Mouse (Mus musculus) ovary, adult 18-20 months (tissue): ENCODE measurements around the gene Capn12.
"Not testable (repeated sequence)": the region's sequence is repeated elsewhere in the genome, so short reads cannot be mapped to it uniquely, and the experiment has no call there.

Experiments used
- DNase-seq: peaks from one replicate; pipeline ENCODE4 v3.0.0; 2022; ENCODE audit warnings: low spot score, mixed read lengths

Capn12 gene

GRCm38 (mm10) chr7:28877856-28878255 is 3.4 kb upstream of the Capn12 start:
- no peak for DNase-seq

DNA sequence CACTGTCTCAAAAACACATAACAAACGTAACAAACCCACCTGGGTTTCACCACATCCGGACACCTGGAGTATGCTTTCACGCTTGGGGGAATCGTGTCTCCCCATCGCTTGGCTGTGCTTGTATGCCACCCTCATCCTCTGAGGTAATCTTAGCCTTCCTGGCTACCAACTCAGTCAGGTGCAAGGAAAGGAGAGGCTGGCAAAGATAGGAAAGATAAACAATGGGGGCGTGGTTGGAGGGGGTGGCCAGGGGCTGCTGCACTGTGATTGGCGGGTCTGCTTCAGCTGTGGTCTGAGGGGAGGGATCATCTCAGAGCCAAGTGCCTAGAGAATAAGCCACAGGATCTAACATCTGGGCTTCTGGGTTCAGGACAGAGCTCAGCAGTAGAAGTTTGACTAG is 1.6 kb upstream of the Capn12 start:
- no peak for DNase-seq

DNA sequence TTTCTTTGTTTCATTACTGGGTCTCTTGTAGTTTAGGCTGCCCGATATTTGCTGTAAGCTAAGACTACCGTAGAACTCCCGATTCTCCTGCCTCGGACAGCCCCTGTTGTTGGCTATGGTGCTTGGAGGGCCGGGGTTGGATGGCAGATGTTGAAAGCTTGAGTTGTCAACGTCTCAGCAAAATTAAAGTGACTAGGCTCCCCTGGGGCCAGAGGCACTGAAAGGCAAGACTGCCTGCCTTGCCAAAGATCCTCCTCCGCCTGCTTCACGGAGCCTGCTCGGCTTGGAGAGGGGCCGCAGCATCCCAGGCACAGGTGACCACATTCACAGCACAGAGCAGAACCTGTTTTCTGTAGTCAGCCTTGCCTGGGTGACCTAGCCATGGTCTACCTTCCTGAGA is 668 bp upstream of the Capn12 start:
- DNase-seq = no peak

DNA sequence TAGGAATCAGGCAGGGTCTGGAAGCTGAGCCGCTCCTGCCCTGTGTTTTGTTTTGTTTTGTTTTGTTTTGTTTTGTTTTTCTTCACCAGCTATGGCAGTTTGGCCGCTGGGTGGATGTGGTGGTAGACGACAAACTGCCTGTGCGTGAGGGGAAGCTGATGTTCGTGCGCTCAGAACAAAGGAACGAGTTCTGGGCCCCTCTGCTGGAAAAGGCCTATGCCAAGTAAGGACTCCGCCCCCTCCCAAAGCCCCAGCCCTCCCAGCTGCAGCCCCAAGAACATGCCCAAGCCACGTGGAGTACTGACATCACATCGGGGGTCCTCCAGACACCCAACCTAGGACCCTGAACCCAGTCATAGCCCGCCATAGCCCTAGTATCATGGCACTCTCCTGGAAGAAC is 1.8 kb downstream of the Capn12 start:
- no peak for DNase-seq

GRCm38 (mm10) chr7:28883704-28884103 is 2.5 kb downstream of the Capn12 start:
- not testable (repeated sequence) for DNase-seq

DNA sequence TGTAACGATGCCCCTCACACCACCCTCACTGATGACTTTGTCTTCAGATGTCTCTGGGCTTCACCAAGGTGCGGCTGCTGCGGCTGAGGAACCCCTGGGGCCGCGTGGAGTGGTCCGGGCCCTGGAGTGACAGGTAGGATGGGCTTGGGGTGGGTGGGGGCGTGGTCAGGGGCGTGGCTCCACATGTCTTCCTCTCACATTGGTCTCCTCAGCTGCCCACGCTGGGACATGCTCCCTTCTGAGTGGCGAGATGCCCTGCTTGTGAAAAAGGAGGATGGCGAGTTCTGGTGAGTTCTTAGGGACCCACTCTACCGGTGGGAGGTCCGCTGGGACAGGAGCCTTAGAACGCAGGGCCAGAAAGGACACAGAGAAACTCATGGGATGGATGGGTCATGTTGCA is 5.3 kb downstream of the Capn12 start:
- DNase-seq = no peak

GRCm38 (mm10) chr7:28888701-28889161 is 7.5 kb downstream of the Capn12 start:
- no peak for DNase-seq

- no peak for DNase-seq
Observed at GRCm38 (mm10) chr7:28892601-28893000, 11.4 kb downstream of the Capn12 start.

DNA sequence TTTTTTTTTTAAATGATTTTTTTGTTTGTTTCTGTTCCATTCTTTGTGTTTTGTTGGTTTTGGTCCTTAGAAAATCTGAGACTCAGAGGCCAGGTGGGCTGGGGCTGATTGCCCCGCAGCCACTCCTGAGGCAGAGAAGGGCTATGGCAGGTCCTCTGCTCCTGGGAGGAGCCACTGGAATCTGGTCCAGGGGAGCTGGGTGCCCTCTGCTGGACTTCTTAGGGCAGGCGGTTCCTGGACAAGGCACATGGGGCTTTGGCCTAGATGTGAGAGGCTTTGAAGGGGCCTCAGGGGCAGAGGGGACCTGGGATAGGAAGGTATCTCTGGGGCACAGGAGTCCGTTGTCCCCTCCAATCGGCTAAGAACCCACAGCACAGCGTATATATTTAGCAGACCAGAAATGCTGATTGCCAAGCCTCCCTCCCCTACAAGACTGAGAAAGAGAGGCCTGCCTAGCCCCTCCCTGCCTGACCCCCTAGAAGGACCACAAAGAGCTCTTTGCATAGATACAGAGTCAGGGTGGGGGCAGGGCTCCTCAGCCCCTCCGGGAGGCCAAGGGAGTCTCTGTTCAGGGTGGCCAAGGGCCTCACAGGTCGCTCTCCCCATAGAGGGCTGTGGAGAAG is 12.5 kb downstream of the Capn12 start:
- peak; percentile 35 for DNase-seq

GRCm38 (mm10) chr7:28894942-28895341 is 13.7 kb downstream of the Capn12 start:
- peak; percentile 64 for DNase-seq

GRCm38 (mm10) chr7:28897661-28898060 is 16.4 kb downstream of the Capn12 start:
- no peak for DNase-seq

GRCm38 (mm10) chr7:28899972-28900371 is 18.8 kb downstream of the Capn12 start:
- no peak for DNase-seq

DNA sequence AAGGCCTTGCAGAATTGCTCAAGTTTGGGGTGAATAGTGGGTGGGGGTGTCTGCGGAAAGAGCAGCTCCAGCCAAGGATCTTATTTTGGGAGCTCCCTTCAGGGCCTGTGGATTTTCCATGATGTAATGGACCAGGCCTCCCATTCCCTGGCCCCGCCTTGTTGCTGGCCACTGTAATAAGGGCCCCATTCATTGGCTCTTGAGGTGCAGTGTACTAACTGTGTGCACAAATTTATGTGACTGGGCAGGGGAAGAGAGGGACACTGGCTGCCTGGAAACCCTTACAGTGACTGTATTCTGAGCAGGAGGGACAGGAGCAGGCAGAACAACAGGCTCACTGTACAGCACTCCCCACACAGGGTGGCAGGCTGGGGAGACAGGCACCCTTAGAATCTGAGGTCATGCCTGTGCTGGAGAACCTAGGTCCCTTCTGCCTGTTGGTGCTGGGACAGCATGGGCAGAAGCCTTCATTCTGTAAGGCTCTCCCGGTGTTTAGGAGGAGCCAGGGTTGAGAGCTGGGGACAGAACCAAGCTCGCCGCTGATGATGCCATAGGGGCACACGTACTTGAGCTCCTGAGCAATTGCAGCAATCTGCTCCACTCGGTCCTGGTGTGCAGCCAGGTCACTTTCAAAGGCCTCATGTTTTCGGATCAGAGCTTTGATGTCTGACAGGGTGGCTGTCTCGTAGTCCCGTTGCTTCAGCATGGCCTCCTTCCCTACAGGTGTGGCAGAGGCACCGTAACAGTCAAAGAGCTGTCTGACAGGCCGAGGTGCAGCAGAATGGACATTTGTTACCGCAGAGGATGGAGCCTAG is 20.3 kb downstream of the Capn12 start:
- no peak for DNase-seq

- no peak for DNase-seq
Observed at GRCm38 (mm10) chr7:28902180-28902579, 21.0 kb downstream of the Capn12 start.

DNA sequence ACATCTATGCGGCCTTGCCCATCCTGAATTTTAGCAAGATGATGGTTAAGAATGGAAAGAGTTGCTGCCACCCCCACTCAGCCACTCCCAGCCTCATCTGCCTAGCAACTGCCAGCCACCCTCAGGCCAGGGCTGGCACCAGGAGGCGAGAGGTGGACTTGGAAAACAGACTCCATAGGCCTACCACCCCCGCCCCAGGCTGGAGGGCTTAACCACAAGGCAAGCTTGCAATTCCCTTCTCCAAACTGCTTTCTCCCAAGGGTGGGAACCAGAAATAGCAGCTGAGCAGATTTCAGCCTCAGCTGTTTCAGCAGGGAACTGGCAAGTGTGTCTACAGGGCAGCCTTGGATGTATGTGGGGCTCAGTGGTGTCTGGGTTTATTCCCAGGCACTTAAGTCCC is 21.6 kb downstream of the Capn12 start:
- DNase-seq = no peak

DNA sequence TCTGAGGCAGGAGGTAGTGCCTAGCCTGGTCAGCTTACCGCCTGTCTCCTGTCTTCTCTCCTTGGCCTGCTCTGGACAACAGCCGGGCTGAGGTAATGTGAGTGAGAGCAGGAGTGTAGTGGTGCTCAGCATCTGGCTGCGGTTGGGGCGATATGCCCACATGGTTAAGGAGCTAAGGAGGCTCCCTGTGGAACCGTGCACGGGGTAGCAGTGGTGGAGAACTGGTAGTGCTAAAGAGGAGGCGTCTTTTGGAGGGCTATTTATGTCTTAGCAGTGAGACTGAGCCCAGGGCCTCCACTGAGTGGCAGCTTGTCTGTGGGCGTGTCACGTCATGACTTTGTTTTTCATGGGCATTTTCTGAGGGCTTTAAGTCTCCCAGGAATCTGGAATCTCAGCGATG is 22.6 kb downstream of the Capn12 start:
- no peak for DNase-seq

DNA sequence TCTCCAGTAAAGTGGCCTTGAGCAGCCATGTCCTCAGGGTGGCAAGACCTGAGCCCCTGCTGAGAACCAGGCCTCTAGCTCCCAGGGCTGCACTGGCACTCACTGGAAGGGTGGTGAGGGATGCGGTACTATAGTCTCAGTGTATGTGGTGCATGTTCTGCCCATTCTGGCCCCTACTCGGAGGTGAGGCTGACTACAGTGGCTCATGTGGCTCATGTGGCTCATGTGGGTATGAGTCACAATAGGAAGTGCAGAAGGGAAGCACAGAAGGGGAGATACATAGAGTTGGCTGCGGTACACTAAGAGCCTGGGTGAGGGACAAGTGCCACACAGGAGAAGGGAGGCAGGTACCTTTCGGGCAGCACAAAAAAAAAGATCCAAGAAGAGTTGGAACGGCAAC is 26.0 kb downstream of the Capn12 start:
- no peak for DNase-seq

- DNase-seq = no peak
Observed at GRCm38 (mm10) chr7:28911632-28912031, 30.4 kb downstream of the Capn12 start.

- DNase-seq = no peak
Observed at GRCm38 (mm10) chr7:28913171-28913570, 31.9 kb downstream of the Capn12 start.

DNA sequence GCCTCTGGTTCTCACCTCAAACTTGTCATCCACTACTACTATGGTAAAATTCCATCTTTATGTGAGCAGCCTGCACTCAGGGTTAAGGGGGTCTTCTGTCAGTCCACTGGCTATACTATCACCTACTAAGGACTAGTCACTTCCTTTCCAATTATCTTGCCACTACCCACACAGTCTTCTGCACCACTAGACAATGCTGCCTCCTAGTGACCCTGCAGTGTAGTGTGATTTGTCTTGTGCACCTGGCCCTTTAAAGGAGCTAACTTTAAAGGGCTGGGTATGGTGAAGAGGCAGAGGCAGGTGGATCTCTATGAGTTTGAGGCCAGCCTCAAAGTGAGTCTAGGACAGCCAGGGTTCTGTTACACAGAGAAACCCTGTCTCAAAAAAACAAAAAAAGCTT is 35.3 kb downstream of the Capn12 start:
- no peak for DNase-seq

DNA sequence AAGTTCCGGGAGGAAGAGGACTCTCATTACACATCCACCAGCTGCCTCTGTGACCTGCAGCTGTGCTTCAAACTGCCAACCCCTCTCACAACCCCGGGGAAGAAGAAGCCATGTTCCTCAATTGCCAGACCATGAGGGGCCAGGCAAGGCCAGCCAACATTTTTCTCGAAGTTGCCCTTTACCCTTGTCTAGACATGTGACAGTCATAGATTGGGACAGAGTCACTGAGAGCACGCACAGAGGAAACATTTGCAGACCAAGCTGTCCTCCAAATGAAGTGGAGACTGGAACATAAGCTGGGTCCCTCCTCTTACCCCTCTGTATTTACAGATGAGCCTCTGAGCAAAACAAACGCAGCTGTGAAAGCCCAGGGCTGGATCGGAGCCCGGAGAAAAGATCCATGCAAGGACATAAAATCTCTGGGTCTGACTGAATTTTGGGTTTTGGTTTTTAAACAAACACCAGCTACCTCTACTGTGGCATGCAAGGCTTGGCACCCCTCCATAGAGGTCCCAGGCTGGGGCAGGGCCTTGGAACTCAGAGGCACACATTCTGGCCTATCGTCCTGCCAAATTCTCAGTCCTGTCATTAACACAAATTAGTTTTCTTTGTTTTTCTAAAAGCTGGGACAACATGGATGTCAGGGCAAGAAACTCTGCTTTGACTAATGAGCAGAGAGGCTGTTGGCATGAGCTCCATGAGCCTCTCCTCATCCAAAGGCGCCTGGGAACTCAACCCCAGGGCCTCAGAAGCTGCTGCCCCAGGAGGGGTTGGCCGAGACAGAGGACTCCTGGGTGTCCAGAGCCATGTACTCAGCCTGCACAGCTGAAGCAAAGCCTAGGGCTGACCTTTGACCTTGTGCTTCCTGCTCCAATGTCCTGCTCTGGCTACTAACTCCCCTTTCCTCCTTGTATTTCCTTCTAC is 36.5 kb downstream of the Capn12 start:
- DNase-seq = peak; percentile 86

DNA sequence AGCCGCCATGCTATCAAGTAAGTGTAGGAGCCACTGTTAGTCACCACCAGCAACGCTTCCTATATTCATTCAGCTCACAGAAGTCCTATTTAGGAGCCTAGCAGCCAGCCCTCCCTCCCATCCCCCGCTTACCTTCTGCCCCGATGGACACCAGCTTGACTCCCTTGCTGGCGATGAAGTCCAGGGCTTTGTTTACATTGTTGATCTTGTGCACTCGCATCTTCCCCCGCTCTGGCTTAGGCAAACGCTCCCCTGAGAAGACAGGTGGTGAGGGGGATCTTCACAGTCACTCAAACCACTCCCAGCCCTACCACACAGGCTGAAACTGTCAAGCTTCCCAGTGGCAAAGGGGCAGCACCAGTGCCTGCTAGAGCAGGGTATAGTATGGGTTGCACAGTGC is 37.3 kb downstream of the Capn12 start:
- no peak for DNase-seq

GRCm38 (mm10) chr7:28919815-28920214 is 38.6 kb downstream of the Capn12 start:
- DNase-seq = peak; percentile 83
